Mouse (Mus musculus): ENCODE data around the gene Ugt1a9. TPM values are rescaled to one million over a fixed set of nuclear protein-coding genes. Genes with fewer than 3 reads are reported as not detected.
"Not testable (repeated sequence)": the region's sequence is repeated elsewhere in the genome, so short reads cannot be mapped to it uniquely, and the experiment has no call there.

The Ugt1a9 gene
- polyA plus RNA-seq, 1 experiment from 2014 or later: not detected

DNA sequence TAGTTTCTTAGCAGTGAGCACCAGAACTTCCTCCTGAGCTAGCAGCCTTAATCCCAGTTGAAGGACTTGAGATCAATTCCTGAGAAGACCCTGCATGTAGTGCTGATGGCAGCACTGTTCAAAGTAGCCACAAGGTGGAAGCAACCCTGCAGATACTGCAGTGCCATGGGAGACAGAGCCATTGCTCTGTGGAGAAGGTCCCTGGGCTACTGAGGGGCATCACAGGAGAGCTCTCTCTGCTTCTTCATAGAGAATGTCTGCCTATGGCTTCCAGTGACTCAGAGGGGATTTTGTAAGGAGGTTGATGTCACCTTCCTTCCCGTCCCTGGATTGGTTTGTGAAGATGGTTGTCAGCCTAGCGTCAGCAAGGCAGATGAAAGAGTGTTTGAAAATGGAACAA lies 79.5 kb downstream of the Ugt1a9 start:
- WGBS: 62% methylated on average over 2 of the region's 2 CpGs

DNA sequence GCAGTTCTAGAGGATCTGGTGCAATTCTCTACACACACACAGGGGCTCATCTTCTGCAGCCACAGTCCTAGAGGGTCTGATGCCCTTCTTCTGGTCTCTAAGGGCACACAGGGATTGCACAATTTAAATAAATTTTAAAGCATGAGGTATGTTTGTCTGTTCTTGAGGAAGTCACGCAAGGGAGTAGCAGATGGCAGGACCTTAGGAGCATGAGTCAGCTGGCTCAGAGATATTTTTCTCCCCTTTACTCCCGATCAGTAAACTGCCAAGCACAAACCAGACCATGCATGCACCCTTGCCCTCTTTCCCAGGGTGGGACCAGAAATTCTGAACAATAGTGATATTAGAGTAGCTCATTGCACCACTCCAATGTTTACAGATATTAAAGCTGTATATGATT lies 87.8 kb downstream of the Ugt1a9 start:
- 89% methylated on average over 2 of the region's 2 CpGs for WGBS
- no peaks in the 10 kb centered on the region for H3K27me3 ChIP-seq (ENCODE audit: low read depth, poor library complexity, severe bottlenecking)

More for the DNA sequence above, 79.5 kb downstream of the Ugt1a9 start:
- H3K27ac ChIP-seq (replicated peaks); DNase-seq (ENCODE audit: low spot score); H3K4me1 ChIP-seq; H3K36me3 ChIP-seq; H3K27me3 ChIP-seq (ENCODE audit: low read depth, poor library complexity, severe bottlenecking); H3K9me3 ChIP-seq (replicated peaks); H3K4me3 ChIP-seq: not testable (repeated sequence)

GRCm38 (mm10) chr1:88165711-88166110 lies 95.1 kb downstream of the Ugt1a9 start, which contains the start of gene Ugt1a5:
Gene Ugt1a5 (plus strand): TSS chr1:88166012.
- WGBS: 71% methylated on average over 5 of the region's 5 CpGs
- DNase-seq (ENCODE audit: low spot score): no peak

More for the DNA sequence above, 87.8 kb downstream of the Ugt1a9 start:
- Histone ChIP-seq H3K27ac (replicated peaks) (no peak overlapping the region), H3K4me1 (no peaks in the 10 kb centered on the region), H3K4me3 (no peak overlapping the region), H3K36me3 (no peaks in the 10 kb centered on the region), H3K9me3 (replicated peaks) (no peaks in the 10 kb centered on the region)
- DNase-seq (ENCODE audit: low spot score): no peak

GRCm38 (mm10) chr1:88172190-88172589 lies 101.6 kb downstream of the Ugt1a9 start:
- not testable (repeated sequence) for H3K27me3 ChIP-seq (ENCODE audit: low read depth, poor library complexity, severe bottlenecking); DNase-seq (ENCODE audit: low spot score); H3K4me1 ChIP-seq; H3K27ac ChIP-seq (replicated peaks); H3K36me3 ChIP-seq; H3K4me3 ChIP-seq
- 91% methylated on average over 7 of the region's 7 CpGs for WGBS
- peaks cover 11% of the 10 kb centered on the region; the same call in 1 of the 2 replicates for H3K9me3 ChIP-seq (replicated peaks)

More at GRCm38 (mm10) chr1:88165711-88166110, 95.1 kb downstream of the Ugt1a9 start, which contains the start of gene Ugt1a5:
- no peaks in the 10 kb centered on the region for H3K27me3 ChIP-seq (ENCODE audit: low read depth, poor library complexity, severe bottlenecking)
- H3K4me3 ChIP-seq: no peak within 1 kb of the TSS
- 0 out of 2 replicates have a peak, but pooled peaks cover under 1% of the 10 kb centered on the region for H3K9me3 ChIP-seq (replicated peaks)
- H3K36me3 ChIP-seq: no peaks in the 10 kb centered on the region
- H3K27ac ChIP-seq (replicated peaks): no peak within 1 kb of the TSS
- no peaks in the 10 kb centered on the region for H3K4me1 ChIP-seq

DNA sequence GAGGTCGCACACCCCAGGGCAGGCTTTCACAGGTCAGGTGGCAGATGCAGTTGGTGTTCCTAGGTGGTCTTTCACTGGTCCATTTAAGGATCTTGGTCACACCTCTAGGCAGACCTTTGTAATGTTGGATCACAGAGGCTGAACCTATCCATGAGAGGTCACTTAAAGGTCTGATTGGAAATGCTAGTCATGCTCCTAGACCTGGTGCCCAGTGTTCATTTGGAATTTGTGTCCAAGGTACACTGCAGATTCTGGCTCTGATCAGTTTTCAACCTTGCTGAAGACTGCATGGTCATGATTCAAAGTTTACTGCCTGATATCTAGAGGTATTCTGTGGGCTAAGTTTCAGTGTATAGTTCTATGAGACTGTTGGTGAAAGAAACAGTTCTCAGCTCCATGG lies 109.1 kb downstream of the Ugt1a9 start:
- 75% methylated on average over 1 of the region's 1 CpGs for WGBS
- H3K36me3 ChIP-seq: no peaks in the 10 kb centered on the region
- DNase-seq (ENCODE audit: low spot score): no peak
- no peak overlapping the region for H3K4me3 ChIP-seq
- H3K4me1 ChIP-seq: no peaks in the 10 kb centered on the region
- H3K27me3 ChIP-seq (ENCODE audit: low read depth, poor library complexity, severe bottlenecking): no peaks in the 10 kb centered on the region
- no peak overlapping the region for H3K27ac ChIP-seq (replicated peaks)
- H3K9me3 ChIP-seq (replicated peaks): peaks cover 22% of the 10 kb centered on the region

DNA sequence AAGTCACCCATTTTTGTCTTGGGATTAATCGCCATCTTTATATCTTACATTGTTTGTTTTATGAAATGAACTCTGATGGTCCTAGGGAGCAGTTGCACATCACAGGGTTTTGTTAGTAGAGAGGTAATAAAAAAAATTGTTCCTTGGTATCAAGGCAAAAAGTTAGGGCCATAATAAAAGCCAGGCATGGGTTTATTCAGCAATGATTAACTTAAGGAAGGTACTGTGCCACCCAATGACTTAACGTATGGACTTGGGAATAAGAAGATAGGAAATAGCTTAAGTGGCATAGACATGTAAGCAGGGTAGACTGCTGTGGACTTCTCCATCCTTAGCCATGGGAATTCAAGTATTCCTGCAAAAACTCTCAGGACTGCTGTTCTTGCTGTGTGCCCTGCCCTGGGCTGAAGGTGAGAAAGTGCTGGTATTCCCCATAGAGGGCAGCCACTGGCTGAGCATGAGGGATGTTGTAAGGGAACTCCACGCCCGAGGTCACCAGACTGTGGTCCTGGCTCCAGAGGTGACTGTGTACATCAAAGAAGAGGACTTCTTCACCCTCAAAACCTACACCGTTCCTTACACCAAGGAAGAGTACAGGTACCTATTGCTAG lies 115.8 kb downstream of the Ugt1a9 start:
- no peak overlapping the region for H3K27ac ChIP-seq (replicated peaks)
- H3K4me1 ChIP-seq: no peaks in the 10 kb centered on the region
- 93% methylated on average over 5 of the region's 5 CpGs for WGBS
- DNase-seq (ENCODE audit: low spot score): no peak
- no peaks in the 10 kb centered on the region for H3K27me3 ChIP-seq (ENCODE audit: low read depth, poor library complexity, severe bottlenecking)
- no peaks in the 10 kb centered on the region for H3K36me3 ChIP-seq
- no peak overlapping the region for H3K4me3 ChIP-seq
- no peaks in the 10 kb centered on the region for H3K9me3 ChIP-seq (replicated peaks)

DNA sequence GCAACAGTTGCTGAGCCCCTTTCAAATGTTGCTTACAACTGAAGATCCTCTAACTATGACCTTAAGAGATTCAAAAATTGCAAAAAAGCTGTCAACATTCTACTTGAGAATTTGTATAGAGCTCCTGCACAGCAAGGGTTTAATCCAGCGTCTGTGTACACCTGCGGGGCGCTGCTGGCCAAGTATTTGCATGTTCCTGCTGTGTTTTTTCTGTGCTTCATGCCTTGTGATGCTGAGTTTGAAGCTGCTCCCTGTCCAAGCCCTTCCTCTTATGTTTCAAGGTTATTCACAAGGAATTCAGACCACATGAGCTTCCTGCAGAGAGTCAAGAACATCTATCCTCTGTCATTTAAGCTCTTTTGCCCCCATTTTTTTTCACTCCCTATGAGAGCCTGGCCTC lies 121.5 kb downstream of the Ugt1a9 start:
- no peak overlapping the region for H3K4me3 ChIP-seq
- DNase-seq (ENCODE audit: low spot score): no peak
- H3K36me3 ChIP-seq: no peaks in the 10 kb centered on the region
- no peaks in the 10 kb centered on the region for H3K9me3 ChIP-seq (replicated peaks)
- H3K4me1 ChIP-seq: no peaks in the 10 kb centered on the region
- H3K27me3 ChIP-seq (ENCODE audit: low read depth, poor library complexity, severe bottlenecking): no peaks in the 10 kb centered on the region
- H3K27ac ChIP-seq (replicated peaks): no peak overlapping the region
- WGBS: 69% methylated on average over 3 of the region's 3 CpGs

DNA sequence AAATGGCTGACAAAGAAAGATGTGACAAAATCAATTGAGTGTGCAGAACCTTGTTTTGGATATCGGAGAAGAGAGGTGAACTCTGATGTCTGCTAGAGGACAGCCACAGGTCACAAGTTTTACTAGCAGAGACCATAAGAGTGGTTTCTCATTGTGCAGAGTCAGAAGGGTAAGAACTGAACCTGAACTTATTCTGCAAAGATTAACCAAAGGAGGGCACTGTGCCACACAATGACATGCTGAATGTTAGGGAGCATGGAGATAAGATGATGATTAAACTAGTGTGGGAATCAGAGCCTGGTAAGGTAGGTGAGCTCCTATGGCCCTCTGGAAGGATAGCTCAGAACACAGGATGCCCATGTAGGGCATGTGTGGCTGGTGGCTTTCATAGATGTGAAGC lies 125.1 kb downstream of the Ugt1a9 start:
- no peaks in the 10 kb centered on the region for H3K4me1 ChIP-seq
- H3K36me3 ChIP-seq: no peaks in the 10 kb centered on the region
- H3K4me3 ChIP-seq: no peak overlapping the region
- WGBS: 84% methylated on average over 1 of the region's 1 CpGs
- no peak for DNase-seq (ENCODE audit: low spot score)
- H3K9me3 ChIP-seq (replicated peaks): no peaks in the 10 kb centered on the region
- no peak overlapping the region for H3K27ac ChIP-seq (replicated peaks)
- H3K27me3 ChIP-seq (ENCODE audit: low read depth, poor library complexity, severe bottlenecking): peaks cover 5% of the 10 kb centered on the region; the same call in 1 of the 2 replicates

DNA sequence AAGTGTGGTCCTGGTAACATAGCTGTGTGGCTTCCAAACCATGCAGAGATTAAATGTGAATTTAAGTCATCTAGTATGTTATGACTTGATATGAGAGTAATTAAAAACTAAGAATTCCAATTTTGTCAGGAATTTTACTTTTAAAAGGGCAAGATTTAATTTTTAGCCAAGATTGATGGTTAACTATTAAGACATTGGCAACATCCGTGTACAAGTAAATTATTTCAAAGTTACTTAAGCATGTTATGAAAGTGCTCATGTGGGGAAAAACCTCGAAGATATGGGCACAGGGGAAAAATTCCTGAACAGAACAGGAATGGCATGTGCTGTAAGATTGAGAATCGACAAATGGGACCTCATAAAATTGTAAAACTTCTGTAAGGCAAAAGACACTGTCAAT lies 126.8 kb downstream of the Ugt1a9 start:
- H3K27ac ChIP-seq (replicated peaks): no peak overlapping the region
- 85% methylated on average over 3 of the region's 3 CpGs for whole genome bisulfite sequencing
- no peak for DNase-seq (ENCODE audit: low spot score)
- no peaks in the 10 kb centered on the region for H3K36me3 ChIP-seq
- peaks cover 5% of the 10 kb centered on the region for H3K27me3 ChIP-seq (ENCODE audit: low read depth, poor library complexity, severe bottlenecking)
- no peaks in the 10 kb centered on the region for H3K9me3 ChIP-seq (replicated peaks)
- H3K4me3 ChIP-seq: no peak overlapping the region
- H3K4me1 ChIP-seq: no peaks in the 10 kb centered on the region

DNA sequence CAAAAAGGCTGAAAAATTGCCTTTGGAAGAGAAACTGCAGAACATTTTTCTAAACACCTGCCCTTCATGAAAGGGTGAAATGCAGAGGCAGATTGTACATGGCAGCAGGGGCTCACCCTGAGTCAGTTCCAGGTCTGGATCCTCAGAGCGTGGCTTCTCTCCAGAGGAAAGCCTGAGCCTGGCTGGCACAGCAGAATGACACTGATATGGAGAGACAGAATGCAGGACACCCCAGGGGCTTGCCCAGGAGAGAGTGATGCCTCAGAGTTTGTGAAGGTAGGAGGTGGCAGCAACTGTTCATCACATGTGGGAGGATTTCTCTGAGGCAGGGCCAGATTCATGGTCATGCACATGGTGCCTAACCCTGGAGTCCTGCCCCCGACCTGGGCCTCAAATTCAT lies 129.4 kb downstream of the Ugt1a9 start:
- WGBS: 70% methylated on average over 2 of the region's 2 CpGs

GRCm38 (mm10) chr1:88200456-88200855 lies 129.9 kb downstream of the Ugt1a9 start, which contains the start of gene Ugt1a2:
Gene Ugt1a2 (plus strand): TSS chr1:88200601.
- 0 out of 2 replicates have a peak, but pooled peaks cover 5% of the 10 kb centered on the region for H3K36me3 ChIP-seq
- 82% methylated on average over 7 of the region's 7 CpGs for WGBS
- H3K27ac ChIP-seq (replicated peaks): no peak within 1 kb of the TSS
- H3K4me3 ChIP-seq: no peak within 1 kb of the TSS
- H3K27me3 ChIP-seq (ENCODE audit: low read depth, poor library complexity, severe bottlenecking): peaks cover 14% of the 10 kb centered on the region
- H3K9me3 ChIP-seq (replicated peaks): peaks cover 14% of the 10 kb centered on the region
- H3K4me1 ChIP-seq: peaks cover 5% of the 10 kb centered on the region
- DNase-seq (ENCODE audit: low spot score): no peak

More for the DNA sequence above, 129.4 kb downstream of the Ugt1a9 start:
- Histone ChIP-seq H3K27me3 (ENCODE audit: low read depth, poor library complexity, severe bottlenecking) (peaks cover 13% of the 10 kb centered on the region), H3K4me1 (peaks cover under 1% of the 10 kb centered on the region), H3K36me3 (0 out of 2 replicates have a peak, but pooled peaks cover 5% of the 10 kb centered on the region), H3K27ac (replicated peaks) (no peak overlapping the region), H3K9me3 (replicated peaks) (peaks cover 13% of the 10 kb centered on the region), H3K4me3 (no peak overlapping the region)
- DNase-seq (ENCODE audit: low spot score): no peak

GRCm38 (mm10) chr1:88205294-88205922 lies 134.8 kb downstream of the Ugt1a9 start, which contains the start of gene Dnajb3:
Gene Dnajb3 (minus strand): TSS chr1:88205782.
- 0 out of 2 replicates have a peak, but pooled peaks cover 5% of the 10 kb centered on the region for H3K36me3 ChIP-seq
- peak within 1 kb of the TSS; percentile 54 for H3K4me3 ChIP-seq
- H3K27ac ChIP-seq (replicated peaks): peak within 1 kb of the TSS; percentile 89
- peaks cover 11% of the 10 kb centered on the region for H3K4me1 ChIP-seq
- peaks cover 22% of the 10 kb centered on the region for H3K27me3 ChIP-seq (ENCODE audit: low read depth, poor library complexity, severe bottlenecking)
- 7% methylated on average over 62 of the region's 62 CpGs for WGBS
- peak; percentile 88 for DNase-seq (ENCODE audit: low spot score)
- peaks cover 17% of the 10 kb centered on the region for H3K9me3 ChIP-seq (replicated peaks)

Data from midbrain, embryonic 10.5 days (tissue).